Mouse (Mus musculus) E14TG2a.4 (cell line): Measurements from ENCODE around the gene Swi5.

ENCODE experiments used
- CTCF ChIP-seq: conservative IDR thresholded peaks from 2 replicates; pipeline ENCODE4 v1.5.1; 2014; ENCODE audit warnings: low read length
- NANOG ChIP-seq: IDR thresholded peaks from 2 replicates; pipeline ENCODE4 v1.6.1; 2014; ENCODE audit warnings: borderline replicate concordance, low read length, mixed read lengths

- TF ChIP-seq CTCF, result no peak
- no peak for TF ChIP-seq NANOG
These were observed 27.0 kb upstream of the Swi5 start for GRCm38 (mm10) chr2:32314831-32315230.
